Mouse (Mus musculus): ENCODE measurements around the gene Dynlrb1.
A peak's percentile ranks its signal among the peaks of the same experiment; 100 is the strongest.

Gene Dynlrb1

DNA sequence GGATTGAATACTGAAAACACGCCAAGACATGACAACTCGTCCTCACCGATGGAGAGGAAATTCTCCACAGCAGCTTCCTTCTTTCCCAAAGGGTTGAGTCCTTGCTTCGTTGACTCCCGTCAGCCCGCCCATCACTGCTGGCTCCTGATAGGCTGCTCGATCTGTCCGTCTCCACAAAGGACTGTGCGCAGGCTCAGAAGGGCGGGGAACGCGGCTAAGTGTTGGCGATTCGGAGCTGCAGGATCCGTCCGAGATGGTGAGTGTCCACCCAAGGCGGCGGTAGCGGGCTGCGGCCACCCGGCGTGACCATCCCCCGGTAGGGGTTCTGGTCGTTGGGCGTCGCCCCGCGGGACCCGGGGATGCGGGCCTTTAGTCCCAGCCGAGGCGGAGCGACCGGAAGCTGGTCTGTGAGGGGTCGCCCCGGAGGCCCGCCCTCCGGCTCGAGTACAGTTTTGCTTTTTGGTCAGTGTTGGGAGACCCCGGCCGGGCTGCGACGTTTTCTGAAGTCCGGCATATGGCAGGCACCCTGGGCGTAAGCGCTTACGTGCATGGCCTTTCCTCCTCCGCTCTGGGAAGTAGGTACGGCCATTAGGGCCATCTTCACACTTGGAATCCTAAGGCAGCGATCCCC is at the start of gene Dynlrb1:
Gene Dynlrb1 (plus strand): TSS at position 172 of the 631 bp plus-strand sequence.
- peak; percentile 100 for DNase-seq (ENCODE audit: low spot score)

DNA sequence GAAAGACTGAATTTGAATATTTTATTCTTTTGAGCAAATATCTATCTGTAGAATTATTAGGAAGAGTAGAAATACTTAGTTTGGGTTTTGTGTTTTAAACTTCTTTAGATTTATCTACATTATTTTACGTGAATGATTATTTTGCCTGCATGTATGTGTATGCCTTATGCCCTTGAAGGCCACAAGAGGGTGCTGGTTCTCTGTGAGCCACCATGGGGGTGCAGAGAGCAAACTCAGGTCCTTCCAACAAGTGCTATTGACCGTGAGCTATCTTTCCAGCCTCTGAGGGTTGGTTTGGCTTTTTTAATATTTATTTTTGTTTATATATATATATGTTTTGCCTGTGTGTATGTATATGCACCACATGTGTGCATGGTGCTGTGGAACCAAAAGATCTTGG is 28.9 kb upstream of the Dynlrb1 start:
- no peak for DNase-seq (ENCODE audit: low spot score)

DNA sequence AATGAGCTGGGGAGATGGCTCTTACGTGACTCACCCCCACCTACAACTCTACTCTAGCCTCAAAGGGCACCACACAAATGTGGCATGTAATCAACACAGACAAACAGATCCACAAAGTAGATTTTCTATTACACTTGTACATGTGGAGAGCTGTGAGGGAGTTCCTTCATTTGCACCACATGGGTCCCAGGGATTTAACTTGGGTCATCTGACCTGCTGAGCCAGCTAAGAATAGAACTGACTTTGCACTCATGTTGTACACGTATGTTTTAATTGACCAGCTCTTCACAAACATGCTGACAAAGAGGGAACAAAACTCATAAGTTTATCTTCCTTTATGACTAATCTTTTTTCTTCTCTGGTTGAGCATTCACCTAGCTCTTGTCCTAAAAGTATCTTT is 13.2 kb upstream of the Dynlrb1 start:
- no peak for DNase-seq (ENCODE audit: low spot score)

DNA sequence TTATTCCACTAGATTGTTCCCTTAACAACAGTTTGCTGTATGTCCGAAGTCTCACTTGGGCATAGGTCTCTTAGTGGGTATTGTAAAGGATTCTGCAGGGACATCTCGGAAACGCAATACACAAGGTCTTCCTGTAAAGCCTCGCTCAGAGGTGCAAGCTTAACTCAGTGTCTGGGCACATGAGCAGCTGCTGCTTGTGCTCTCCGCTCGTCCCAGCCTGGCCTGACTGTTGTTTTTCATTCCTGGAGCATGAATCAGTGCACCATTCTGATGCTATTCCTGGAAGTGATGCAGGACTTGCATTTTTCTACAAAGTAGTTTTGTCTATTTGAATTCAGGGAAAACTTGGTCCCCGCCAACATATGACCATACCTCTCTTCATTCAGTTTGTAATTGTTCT is 11.6 kb upstream of the Dynlrb1 start:
- peak; percentile 22 for DNase-seq (ENCODE audit: low spot score)

DNA sequence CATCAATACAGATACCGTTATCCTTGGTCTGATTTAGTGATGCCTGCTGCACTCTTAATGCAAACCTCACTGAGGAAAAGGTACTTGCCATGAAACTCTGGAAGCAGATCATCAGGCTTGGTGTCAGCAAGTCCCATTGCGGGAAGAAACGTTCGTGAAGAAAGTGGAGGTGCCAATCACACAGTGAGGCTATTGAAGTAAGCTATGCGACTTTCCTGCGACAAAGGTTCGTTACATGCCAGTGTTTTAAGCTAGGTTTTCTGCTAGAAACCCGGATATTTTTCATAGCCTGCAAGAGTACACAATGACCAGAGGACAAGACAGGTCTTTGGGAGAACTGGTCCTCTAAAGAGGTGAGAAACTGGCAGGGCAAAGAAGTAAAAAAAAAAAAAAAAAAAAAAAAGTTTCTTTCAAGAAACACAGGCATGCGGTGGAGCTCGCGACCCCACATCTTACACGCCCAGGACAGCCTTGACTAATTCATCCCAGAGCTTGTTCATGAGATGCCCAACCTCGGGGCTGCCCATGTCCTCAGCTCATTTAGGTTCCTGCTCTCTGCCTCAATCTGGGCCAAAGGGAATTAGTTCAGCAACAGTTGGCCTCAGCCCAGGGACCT is 479 bp upstream of the Dynlrb1 start:
- DNase-seq (ENCODE audit: low spot score): no peak

DNA sequence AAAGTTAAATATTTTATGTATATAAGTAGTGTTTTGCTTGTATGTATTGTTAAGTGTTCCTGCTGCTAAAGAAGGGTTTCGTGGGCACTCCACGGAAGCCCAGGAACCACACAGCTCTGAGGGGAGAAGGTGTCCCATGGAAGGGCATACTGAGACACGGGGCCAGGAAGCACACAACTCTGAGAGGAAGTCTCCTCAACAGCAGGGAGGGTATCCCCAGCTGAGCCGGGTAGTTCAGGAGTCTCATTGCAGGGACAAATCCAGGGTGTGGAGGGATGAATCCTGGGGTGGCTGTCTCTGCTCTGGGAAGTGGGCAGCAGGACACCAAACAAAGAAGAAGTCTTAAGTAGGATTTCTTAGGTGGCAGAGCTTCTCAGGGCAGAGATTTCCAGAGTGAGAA is 943 bp downstream of the Dynlrb1 start:
- no peak for DNase-seq (ENCODE audit: low spot score)

DNA sequence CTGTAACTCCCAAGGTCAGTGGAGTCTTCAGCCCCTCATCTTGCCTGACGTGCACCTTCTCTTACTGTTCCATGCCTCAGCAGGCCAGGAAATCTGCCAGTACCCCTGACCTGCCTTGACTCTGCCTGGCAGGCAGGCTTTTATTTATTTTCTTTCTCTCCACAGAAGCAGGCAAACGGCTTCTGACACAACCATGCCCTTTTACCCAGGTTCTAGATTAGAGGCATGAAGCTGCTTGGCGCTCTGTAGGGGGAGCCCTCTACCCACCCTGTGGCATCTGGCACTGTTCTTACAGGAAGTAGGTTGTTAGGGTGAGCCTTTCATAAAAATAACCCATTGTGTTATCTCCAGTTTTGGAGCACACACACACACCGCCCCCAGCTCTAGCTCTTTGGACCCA is 4.6 kb downstream of the Dynlrb1 start:
- peak; percentile 37 for DNase-seq (ENCODE audit: low spot score)

DNA sequence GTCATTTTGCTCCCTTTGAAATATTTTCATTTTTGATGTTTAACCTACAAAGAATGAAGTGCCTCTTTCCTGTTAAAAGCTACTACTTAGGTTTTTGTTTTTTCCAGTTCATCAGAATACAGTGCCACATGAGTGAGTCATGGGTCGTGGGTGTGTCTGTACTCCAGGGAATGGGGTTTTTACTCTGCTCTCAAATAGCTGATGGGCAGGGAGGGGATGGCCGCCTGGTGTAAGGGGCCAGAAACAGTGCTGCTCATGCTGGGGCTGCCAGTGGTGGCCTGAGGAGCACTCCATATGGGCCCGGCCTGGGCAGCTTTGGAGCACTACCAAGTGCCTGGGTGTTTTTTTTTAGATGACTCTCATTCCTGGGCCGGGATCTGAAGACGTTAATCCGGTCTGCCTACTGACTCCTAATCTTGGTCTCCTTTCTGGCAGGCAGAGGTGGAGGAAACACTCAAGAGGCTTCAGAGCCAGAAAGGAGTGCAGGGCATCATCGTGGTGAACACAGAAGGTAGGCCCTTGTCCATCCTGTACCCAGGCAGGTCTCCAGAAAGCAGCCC is 6.0 kb downstream of the Dynlrb1 start:
- peak; percentile 44 for DNase-seq (ENCODE audit: low spot score)

DNA sequence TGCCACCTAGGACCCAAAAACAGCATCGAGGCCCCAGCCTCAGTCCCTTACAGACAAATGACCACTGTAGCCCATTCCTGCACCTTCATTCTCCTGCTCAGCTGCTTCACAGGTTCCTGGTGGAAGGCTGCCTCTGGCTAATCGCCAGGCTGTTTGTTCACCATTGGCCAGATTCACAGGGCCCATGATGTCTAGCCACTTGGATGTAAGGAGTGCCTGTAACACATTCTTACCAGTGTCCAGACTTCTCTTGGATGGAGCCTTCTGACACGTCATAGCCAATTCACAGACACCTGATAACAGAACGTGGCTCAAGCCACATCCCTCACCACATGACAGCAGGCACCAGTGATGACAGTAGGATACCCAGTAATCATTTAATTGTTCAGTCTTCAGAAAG is 9.9 kb downstream of the Dynlrb1 start:
- no peak for DNase-seq (ENCODE audit: low spot score)

DNA sequence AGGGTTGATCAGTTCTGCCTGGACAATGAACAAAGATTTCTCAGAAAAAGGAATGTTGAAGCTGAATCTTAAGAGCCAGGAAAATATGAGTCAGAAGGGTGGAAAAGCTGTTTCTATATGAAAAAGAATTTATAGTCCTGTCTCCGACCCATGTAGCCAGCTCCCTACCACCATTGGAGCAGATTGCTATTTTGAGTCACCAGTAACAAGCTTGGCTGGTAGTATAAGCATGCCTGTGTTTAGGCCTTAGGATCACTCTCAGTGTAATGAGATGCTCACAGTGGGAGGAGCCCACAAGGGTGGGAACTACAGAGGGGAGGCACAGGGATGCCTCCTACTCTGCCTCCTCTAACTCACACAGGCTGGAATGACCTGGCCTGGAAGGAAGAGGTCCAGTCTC is 11.9 kb downstream of the Dynlrb1 start:
- no peak for DNase-seq (ENCODE audit: low spot score)

DNA sequence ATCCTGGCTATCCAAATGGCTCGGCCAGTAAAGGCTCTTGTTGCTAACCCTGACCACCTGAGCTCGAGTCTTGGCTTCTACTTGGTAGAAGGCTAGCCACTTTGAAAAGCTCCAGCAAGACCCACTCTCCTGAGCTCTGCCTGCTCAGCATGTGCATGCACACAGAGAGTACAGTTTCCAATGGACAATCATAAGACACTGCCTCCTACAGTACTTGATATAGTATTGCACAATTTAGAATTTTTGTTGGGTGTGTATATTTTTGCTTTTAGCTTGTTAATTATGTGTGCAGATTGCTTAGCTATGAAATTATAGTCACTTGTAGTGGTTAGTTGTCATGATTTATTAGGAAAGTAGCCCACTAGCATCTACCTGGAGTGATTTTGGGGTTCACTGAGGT is 12.4 kb downstream of the Dynlrb1 start:
- no peak for DNase-seq (ENCODE audit: low spot score)

DNA sequence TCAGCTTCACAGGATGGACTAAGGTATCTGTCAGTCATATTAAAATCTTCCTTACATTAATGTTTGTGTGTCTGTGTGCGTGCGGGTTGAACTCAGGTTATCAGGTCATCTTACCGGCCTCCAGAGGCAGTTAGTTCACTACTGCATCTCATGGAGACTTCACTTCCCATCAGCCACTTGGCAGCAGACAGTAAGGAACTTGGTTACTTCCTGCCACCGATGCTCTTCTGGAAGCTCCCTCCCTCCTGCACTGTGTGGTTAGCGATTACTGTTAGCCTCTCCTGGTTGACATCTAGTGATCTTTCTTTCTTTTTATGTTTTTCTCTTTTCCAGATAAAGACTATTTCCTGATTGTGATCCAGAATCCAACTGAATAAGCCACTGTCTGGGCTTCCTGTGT is 13.3 kb downstream of the Dynlrb1 start:
- DNase-seq (ENCODE audit: low spot score): no peak

DNA sequence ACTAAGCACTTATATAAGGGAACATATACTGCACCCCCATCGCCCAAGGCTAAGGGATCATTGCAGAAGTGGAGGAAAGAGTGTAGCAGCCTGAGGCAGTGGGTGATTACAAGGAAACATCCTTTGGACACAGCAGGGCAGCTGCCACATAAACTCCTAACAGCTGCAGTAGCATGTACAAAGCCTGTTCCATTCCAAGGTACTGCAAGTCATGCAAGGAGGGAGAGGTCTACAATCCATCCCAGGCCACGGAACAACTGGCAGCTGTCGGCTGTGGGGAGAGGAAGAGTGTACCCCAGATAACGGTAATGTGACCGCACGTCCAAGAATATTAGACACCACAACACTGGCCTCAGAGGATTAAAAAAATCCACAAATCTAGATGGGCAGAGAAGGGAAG is 29.2 kb downstream of the Dynlrb1 start:
- DNase-seq (ENCODE audit: low spot score): no peak

DNA sequence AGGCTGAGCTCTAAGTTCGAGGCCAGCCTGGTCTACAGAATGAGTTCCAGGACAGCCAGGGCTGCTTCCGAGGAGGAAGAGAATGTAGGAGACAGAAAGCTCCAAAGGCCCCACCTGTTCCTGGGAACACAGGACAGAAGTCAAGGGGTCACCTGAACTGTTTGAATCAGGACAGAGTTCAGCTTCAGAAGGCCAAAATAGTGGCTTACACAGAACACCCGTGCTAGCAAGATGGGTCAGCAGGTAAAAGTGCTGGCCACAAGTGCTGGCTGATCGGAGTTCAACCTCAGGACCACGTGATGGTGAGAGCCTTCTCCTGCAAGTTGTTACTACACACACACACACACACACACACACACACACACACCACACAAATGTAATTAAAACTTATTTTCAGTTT is 30.6 kb downstream of the Dynlrb1 start:
- DNase-seq (ENCODE audit: low spot score): no peak

DNA sequence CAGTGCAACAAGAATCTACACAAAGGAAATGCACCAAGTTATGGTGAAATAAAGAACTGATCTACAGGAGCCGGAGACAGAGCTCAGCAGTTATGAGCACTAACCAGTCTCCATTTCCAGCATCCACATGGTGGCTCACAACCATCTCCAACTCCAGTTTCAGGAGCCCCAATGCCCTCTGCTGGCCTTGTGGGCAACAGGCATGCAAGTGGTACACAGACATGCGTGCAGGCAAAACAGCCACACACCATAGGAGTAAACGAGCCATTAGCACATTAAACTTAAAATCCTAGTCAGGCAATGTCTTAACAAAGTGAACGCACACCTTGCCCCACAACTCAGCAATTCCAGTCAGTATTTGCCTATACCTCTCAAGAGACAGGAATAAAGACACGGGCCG is 35.6 kb downstream of the Dynlrb1 start:
- DNase-seq (ENCODE audit: low spot score): no peak

DNA sequence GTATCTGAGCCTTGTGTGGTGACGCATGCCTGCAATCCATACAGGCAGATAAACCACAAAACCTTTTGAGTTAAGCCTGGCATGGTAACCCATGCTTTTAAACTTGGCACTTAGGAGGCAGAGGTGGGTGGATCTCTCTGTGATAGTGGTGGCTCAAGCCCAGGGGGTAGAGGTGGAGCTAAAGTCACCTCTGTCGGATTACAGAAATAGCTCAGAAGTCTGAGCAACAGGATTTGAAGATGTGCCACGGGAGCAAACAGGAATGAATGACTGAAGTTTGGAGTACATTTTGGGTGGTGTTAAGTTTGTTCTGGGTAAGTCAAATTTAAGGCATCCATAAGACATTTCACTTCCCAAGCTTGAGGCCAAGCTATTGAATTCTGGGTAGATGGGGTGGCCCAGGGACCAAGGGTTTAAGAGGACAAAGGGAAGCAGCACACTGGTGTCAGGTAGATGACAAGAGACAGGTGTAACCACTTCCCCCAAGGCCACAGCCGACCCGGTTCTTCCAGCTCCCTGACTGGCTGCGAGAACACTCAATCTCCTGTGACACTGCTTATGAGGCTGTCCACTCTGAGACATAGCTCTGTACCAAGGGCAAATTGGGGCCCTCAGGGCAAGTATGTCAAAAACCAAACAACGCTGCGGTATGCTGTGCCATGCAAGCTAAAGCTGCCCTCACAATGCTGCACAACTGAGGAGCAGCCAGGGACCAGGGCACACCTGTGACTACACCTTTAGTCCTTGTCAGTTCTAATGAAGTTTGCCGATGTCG is 36.2 kb downstream of the Dynlrb1 start:
- DNase-seq (ENCODE audit: low spot score): no peak

DNA sequence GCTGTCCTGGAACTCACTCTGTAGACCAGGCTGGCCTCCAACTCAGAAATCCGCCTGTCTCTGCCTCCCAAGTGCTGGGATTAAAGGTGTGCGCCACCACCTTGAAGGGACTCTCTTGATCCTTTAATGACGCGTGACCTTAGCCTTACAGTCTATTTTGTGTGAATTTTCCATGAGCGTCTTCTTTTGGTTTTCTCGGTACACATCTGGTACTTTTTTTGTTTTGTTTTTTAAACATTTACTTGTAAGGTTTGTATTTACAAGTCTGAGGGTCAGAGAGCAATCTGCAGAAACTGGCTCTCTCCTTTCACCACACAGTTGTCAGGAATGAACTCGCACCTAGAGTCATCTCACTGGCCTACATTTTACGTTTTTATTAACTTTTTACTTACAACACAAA is 37.3 kb downstream of the Dynlrb1 start:
- DNase-seq (ENCODE audit: low spot score): no peak

DNA sequence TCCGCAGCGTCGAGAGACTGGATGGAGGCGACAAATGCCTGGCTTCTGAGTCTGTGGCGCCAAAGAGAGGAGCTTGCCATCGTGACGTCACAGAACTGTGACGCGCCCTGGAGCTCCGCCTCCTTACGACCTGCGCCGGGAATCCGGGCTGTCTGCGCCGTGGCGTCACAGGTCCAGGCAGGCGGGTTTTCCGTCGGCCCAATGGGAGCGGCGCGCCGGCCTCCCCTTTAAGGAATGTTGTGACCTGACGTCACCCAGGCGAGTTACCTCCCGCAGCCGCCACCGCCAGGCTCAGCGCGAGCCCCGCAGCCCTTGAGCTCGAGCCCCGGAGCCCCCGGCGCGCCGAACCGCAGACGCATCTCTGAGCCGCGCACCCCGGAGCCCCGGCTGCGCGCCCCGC is 39.9 kb downstream of the Dynlrb1 start, which contains the start of gene Map1lc3a:
Gene Map1lc3a (plus strand): TSS at position 103 of the 400 bp plus-strand sequence.
- DNase-seq (ENCODE audit: low spot score): peak; percentile 96

DNA sequence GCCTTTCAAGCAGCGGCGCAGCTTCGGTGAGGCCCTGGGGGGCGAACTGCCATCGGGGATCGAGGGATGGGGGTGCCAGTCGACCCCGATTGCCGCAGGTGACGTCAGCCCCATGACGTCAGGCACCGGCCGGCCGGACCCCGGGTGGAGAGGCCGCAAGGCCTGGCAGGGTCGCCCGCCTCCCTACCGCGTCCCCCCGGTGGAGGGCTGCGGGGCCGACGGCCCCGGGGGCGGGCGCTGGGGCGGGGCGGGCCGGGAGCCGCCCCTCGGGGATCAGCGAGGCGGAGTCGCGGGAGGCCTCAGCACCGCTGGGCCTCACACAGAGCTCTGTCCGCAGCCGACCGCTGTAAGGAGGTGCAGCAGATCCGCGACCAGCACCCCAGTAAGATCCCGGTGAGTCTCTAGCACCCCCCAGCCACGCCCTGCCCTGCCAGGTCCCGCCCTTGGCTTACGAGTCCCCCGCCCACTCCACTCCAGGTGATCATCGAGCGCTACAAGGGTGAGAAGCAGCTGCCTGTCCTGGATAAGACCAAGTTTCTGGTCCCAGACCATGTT is 40.4 kb downstream of the Dynlrb1 start:
- DNase-seq (ENCODE audit: low spot score): peak; percentile 72

DNA sequence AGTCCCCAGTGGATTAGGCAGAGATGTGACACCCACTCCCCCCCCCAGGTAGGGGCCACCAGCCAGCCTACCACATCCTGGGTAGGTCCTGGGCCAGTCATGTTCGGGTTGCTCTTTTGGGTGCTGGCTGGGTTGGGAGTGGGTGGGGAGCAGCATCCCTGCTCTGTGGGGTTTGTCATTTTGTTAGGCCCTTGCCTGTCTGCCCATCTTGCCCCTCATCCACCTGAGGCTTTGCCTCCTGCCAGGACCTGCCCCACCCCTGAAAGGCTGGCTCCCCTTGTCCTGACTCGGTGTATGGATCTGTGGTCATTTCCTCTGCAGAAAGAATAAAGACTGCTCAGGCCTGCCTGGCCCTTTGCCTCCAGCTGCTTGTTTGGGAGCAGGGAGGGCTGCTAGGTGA is 41.4 kb downstream of the Dynlrb1 start:
- no peak for DNase-seq (ENCODE audit: low spot score)

DNA sequence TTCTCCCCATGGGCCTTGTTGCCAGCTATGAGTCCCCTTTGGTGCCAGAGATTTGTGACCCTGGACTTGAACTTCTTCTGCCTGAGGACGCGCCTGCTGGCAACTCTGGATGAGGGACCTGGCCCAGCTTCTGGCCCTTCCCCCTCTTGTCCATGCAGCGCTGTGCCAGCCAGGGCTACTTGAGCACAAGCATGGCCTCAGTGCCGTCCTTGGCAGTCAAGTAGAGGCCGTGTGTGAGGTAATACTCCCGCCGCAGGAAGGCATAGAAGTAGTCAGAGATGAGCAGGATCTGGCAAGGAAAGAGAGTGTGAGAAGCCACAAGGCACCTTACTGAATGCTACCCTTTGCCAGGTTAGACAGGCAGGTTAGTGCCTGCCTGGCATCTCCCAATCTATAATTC is 42.0 kb downstream of the Dynlrb1 start:
- DNase-seq (ENCODE audit: low spot score): no peak

DNA sequence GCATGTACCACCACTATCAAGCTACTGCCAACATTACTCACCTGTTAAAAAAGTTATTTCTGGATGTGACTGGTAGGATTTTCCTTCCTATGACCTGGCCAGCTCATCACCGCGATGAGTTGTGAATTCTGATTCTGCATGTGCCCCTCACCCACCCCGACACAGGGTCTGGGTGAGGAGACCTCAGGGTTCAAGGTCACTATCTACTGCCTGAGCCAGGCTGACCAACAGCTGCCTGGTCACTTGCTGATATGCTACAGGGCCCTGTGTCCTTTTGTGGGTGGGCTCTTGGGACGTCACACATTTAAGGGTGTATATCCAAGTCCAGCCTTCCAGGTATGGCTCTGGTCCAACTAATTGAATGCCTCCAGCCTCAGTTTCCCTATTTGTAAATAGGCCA is 42.8 kb downstream of the Dynlrb1 start:
- no peak for DNase-seq (ENCODE audit: low spot score)

DNA sequence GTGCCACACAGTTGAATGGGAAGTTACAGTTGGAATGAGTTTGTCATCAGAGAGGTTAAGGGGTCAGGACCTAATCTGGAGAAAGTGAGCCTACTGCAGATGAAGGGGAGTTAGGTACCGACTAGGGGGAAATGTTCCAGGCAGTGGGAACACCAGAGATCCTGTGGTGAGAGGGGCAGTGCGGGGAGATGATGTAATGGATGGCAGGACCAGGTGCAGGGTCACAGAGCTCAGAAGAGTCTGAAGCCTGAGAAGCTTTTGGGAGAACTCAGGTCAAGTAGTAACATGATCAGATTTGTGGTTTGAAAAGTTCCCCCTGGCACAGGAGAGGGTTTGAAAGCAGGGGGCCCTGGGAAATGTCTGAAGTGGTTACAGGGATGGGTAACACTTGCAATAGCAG is 43.8 kb downstream of the Dynlrb1 start:
- DNase-seq (ENCODE audit: low spot score): no peak
